Mouse (Mus musculus) limb, embryonic 13.5 days (tissue): ENCODE measurements at regions not wholly inside any gene's neighbourhood (a gene's known extent, or its start where the extent isn't known, plus 50 kb on each side); places are given as distances from the start of the nearest gene placed in this dataset.

ENCODE experiments used
- ATAC-seq: fragments of 200-750 bp; cut with Nextera tagmentation; 2 replicates; pipeline ENCODE4 v1.8.0; 2017; ENCODE audit warnings: low read depth, moderate number of reproducible peaks, moderate TSS enrichment; ENCODE audit not compliant: low FRiP score
- H3K27ac ChIP-seq: fragments of 300-500 bp; sonication (generic); 2 replicates; pipeline ENCODE4 v1.5.1; 2015; ENCODE audit warnings: inconsistent platforms, mild to moderate bottlenecking, moderate library complexity
- H3K27me3 ChIP-seq: fragments of 300-500 bp; sonication (generic); 2 replicates; pipeline ENCODE4 v1.6.1; 2015; ENCODE audit warnings: mild to moderate bottlenecking, inconsistent platforms
- H3K36me3 ChIP-seq: fragments of 300-500 bp; sonication (generic); 2 replicates; pipeline ENCODE4 v1.6.1; 2015; ENCODE audit warnings: inconsistent platforms, mild to moderate bottlenecking, moderate library complexity
- H3K4me1 ChIP-seq: fragments of 300-500 bp; sonication (generic); 2 replicates; pipeline ENCODE4 v1.6.1; 2015; ENCODE audit warnings: inconsistent platforms
- H3K4me2 ChIP-seq: fragments of 300-500 bp; sonication (generic); replicated peaks from 2 replicates; pipeline ENCODE4 v1.6.1; 2015; ENCODE audit warnings: inconsistent platforms, mild to moderate bottlenecking, moderate library complexity
- H3K4me3 ChIP-seq: fragments of 300-500 bp; sonication (generic); 2 replicates; pipeline ENCODE4 v1.5.1; 2015; ENCODE audit warnings: moderate library complexity, mild to moderate bottlenecking, inconsistent platforms
- H3K9ac ChIP-seq: fragments of 300-500 bp; sonication (generic); 2 replicates; pipeline ENCODE4 v1.6.1; 2015; ENCODE audit warnings: mild to moderate bottlenecking, inconsistent platforms
- H3K9me3 ChIP-seq: fragments of 300-500 bp; sonication (generic); 2 replicates; pipeline ENCODE4 v1.6.1; 2016; ENCODE audit warnings: inconsistent platforms
- WGBS: fragments of 180-500 bp; shearing (Covaris S2); methylation state at CpG from one replicate; pipeline ENCODE4 v1.1.7; 2015; 5-methylcytosine and 5-hydroxymethylcytosine counted together

DNA sequence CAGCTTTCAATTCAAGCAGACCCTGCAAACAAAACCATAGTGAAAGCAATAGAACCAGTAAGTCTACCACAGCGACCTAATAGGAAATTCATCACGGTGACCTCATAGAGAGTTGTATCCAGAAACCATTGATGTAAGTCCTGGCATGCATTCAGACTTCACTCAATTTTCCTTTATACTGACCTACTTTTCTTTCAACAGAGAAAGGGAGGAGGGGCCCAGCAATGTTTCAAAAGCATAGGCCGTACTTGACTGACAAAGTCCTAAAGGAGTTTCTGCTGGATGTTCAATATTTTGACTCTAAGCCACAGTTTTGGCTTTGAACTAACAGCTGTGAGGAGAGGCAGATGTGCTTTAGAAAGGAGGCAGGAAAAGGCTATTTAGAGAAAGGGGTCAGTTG is 88.4 kb downstream of the AI593442 start:
- no peaks in the 10 kb centered on the region for H3K27me3 ChIP-seq
- H3K4me2 ChIP-seq, result no peak overlapping the region
- H3K9ac ChIP-seq, result no peak overlapping the region
- no peak overlapping the region for H3K27ac ChIP-seq
- H3K36me3 ChIP-seq, result no peaks in the 10 kb centered on the region
- no peak overlapping the region for H3K4me3 ChIP-seq
- H3K9me3 ChIP-seq, result no peaks in the 10 kb centered on the region
- H3K4me1 ChIP-seq, result no peaks in the 10 kb centered on the region
- no peak; the same call in 1 of the 2 replicates for ATAC-seq
- WGBS, result 69% methylated on average over 3 of the region's 3 CpGs

GRCm38 (mm10) chr9:52574066-52574465 is 105.5 kb downstream of the AI593442 start:
- no peak overlapping the region for H3K4me3 ChIP-seq
- H3K36me3 ChIP-seq, result no peaks in the 10 kb centered on the region
- no peak overlapping the region for H3K27ac ChIP-seq
- WGBS, result 59% methylated on average over 4 of the region's 4 CpGs
- no peak overlapping the region for H3K9ac ChIP-seq
- no peaks in the 10 kb centered on the region for H3K27me3 ChIP-seq
- no peak for ATAC-seq
- 0 out of 2 replicates have a peak, but pooled peaks cover 3% of the 10 kb centered on the region for H3K4me1 ChIP-seq
- no peak overlapping the region for H3K4me2 ChIP-seq
- H3K9me3 ChIP-seq, result no peaks in the 10 kb centered on the region

GRCm38 (mm10) chr9:52551577-52552281 is 127.9 kb downstream of the AI593442 start:
- WGBS, result 41% methylated on average over 2 of the region's 2 CpGs
- Histone ChIP-seq H3K27me3 (no peaks in the 10 kb centered on the region), H3K36me3 (no peaks in the 10 kb centered on the region), H3K9me3 (no peaks in the 10 kb centered on the region), H3K4me2 (no peak overlapping the region), H3K27ac (no peak overlapping the region), H3K9ac (no peak overlapping the region), H3K4me3 (no peak overlapping the region), H3K4me1 (no peaks in the 10 kb centered on the region)
- ATAC-seq, result no peak

DNA sequence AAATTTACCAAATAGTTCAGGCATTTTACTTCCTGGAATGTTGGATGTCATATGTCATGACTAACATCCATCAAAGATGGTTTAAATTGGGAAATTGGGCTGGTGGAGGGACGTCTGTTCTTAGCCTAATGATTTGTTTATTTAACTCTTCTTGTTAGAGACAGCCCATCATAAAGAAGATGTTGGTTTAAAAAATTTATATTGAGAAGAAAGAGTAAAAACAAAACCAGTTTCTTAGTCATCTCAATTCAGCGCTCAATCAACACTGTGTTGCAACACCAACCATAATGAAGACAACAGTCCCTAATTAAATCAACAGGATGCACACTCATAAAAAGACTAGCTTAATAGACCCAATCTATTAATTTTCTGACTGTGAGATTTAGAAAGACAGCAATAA is 133.5 kb downstream of the AI593442 start:
- 55% methylated on average over 2 of the region's 2 CpGs for WGBS
- ATAC-seq, result no peak
- no peak overlapping the region for H3K4me3 ChIP-seq
- H3K9ac ChIP-seq, result no peak overlapping the region
- H3K4me2 ChIP-seq, result no peak overlapping the region
- H3K27me3 ChIP-seq, result no peaks in the 10 kb centered on the region
- H3K27ac ChIP-seq, result no peak overlapping the region
- no peaks in the 10 kb centered on the region for H3K36me3 ChIP-seq
- no peaks in the 10 kb centered on the region for H3K9me3 ChIP-seq
- H3K4me1 ChIP-seq, result no peaks in the 10 kb centered on the region

DNA sequence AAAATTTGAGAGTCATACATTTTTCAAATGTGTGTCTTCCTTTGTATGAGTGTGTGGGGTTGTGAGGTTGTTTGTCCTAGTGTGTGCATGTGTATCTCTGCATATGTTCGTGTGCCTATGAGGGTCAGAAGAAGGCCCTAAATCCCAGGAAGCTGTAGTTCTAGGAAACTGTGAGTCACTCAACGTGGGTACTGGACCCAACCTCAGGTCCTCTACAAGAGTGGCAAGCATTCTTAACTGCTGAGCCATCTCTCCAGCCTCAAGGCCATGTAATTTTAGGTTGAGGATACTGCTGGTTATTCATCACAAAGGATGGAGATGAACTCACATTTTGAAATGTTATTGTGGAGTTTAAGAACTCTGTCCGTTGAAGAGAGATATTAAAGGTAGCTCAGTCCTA is 140.5 kb downstream of the AI593442 start:
- H3K4me2 ChIP-seq, result no peak overlapping the region
- WGBS, result 83% methylated on average over 3 of the region's 3 CpGs
- no peak overlapping the region for H3K4me3 ChIP-seq
- H3K36me3 ChIP-seq, result no peaks in the 10 kb centered on the region
- no peak for ATAC-seq
- no peaks in the 10 kb centered on the region for H3K4me1 ChIP-seq
- no peaks in the 10 kb centered on the region for H3K27me3 ChIP-seq
- H3K27ac ChIP-seq, result no peak overlapping the region
- no peaks in the 10 kb centered on the region for H3K9me3 ChIP-seq
- no peak overlapping the region for H3K9ac ChIP-seq

- WGBS, result 49% methylated on average over 6 of the region's 6 CpGs
- H3K27ac ChIP-seq, result peak overlapping the region; percentile 28; the same call in 1 of the 2 replicates
- no peak overlapping the region for H3K4me2 ChIP-seq
- H3K27me3 ChIP-seq, result no peaks in the 10 kb centered on the region
- H3K4me1 ChIP-seq, result peaks cover 6% of the 10 kb centered on the region; the same call in 1 of the 2 replicates
- no peaks in the 10 kb centered on the region for H3K9me3 ChIP-seq
- H3K36me3 ChIP-seq, result no peaks in the 10 kb centered on the region
- no peak overlapping the region for H3K4me3 ChIP-seq
- no peak; the same call in 1 of the 2 replicates for ATAC-seq
- H3K9ac ChIP-seq, result no peak overlapping the region
Observed at GRCm38 (mm10) chr9:52529444-52529915, 150.1 kb downstream of the AI593442 start.

DNA sequence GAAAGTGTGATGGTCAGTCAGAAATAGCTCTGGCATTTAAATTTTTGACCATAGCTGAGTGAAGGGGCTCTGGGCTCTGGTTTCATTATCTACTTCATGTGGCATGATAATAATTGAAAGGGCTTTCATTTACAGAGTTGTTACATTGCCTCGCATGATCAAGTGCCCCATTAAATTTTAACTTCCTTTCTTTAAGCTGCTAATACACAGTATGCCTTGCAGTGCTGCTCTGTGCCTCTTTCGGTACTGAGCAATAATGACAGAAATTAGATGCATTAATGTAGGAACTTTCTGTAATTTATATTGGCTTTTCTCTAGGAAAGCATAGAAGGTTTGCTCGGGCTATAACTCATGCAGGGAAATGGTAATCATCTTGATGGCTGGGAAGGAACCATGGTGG is 179.1 kb downstream of the AI593442 start:
- peaks cover 3% of the 10 kb centered on the region for H3K4me1 ChIP-seq
- H3K36me3 ChIP-seq, result no peaks in the 10 kb centered on the region
- 0 out of 2 replicates have a peak, but pooled peaks cover 6% of the 10 kb centered on the region for H3K9me3 ChIP-seq
- peaks cover 4% of the 10 kb centered on the region; the same call in 1 of the 2 replicates for H3K27me3 ChIP-seq
- H3K9ac ChIP-seq, result no peak overlapping the region
- WGBS, result 34% methylated on average over 3 of the region's 3 CpGs
- no peak overlapping the region for H3K27ac ChIP-seq
- no peak for ATAC-seq
- H3K4me3 ChIP-seq, result no peak overlapping the region
- no peak overlapping the region for H3K4me2 ChIP-seq

DNA sequence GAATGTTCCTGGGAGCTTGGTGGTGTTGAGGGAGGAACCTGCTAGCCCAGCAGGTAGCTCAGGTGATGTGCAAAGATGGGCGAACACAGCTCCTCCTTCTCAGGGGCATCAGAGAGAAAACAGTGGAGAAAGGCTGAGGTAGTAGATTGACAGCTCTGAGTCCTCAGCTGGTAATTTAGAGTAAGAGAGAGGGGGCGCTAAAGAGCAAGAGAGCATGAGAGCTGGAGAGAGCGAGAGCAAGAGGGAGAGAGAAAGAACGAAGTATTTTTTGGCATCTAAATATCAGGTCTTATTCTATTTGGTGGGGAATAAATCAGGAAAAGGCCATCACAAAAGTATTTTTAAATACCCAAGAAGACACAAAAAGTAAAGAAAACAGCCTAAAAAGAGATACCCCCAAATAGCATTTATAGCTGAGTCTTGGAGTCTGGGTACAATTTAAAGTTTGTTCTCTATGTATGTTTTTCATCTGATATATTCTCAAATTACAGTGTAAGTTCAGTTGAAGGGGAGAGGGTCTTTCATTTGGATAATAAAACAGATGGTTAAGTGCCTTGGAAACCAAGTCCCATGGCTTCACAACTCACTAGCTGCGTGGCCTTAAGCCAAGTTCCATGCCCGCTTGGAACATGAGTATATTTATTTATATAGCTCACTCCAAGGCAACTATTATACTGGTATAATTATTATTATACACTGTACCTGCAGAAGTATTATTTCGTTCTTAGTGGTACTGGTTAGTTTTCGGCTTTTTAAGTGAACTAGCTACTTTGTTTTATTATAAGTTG is 183.9 kb downstream of the AI593442 start:
- 35% methylated on average over 8 of the region's 8 CpGs for WGBS

DNA sequence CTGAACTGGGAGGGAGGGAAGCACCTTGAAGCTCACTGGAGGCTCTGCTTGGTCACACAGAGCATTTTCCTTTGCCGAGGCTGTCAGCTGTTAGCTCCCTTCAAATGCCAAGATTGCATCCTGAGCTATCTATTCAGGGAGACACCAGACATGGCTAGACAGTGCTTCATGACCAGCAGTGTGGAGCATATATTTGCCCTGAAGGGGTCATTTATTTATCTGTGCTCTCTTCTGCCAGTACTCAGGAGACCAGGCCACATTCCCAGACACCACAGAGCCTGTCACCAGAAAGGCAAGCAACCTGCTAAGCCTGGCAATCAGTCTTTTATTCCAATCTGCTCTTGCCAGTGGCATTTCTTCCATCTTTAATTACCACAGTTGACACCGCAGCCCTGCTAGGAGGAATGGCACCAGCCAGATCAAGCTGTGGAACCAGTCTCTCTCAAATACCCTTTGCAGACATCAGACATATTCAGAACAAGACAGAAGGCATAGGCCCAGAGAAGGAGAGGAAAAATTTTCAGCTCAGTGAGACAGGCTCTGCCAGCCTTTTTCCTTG is 186.6 kb downstream of the AI593442 start:
- peaks cover 21% of the 10 kb centered on the region for H3K4me1 ChIP-seq
- no peak overlapping the region for H3K4me3 ChIP-seq
- no peak for ATAC-seq
- H3K9ac ChIP-seq, result no peak overlapping the region
- H3K27me3 ChIP-seq, result peaks cover 4% of the 10 kb centered on the region; the same call in 1 of the 2 replicates
- H3K4me2 ChIP-seq, result no peak overlapping the region
- no peaks in the 10 kb centered on the region for H3K36me3 ChIP-seq
- no peaks in the 10 kb centered on the region for H3K9me3 ChIP-seq
- no peak overlapping the region for H3K27ac ChIP-seq
- 23% methylated on average over 2 of the region's 2 CpGs for WGBS

More for the DNA sequence above, 183.9 kb downstream of the AI593442 start:
- no peaks in the 10 kb centered on the region for H3K9me3 ChIP-seq
- H3K4me1 ChIP-seq, result peaks cover 21% of the 10 kb centered on the region
- no peak overlapping the region for H3K27ac ChIP-seq
- H3K9ac ChIP-seq, result no peak overlapping the region
- no peak overlapping the region for H3K4me3 ChIP-seq
- no peak overlapping the region for H3K4me2 ChIP-seq
- ATAC-seq, result peak; percentile 36; the same call in 1 of the 2 replicates
- peaks cover 4% of the 10 kb centered on the region; the same call in 1 of the 2 replicates for H3K27me3 ChIP-seq
- H3K36me3 ChIP-seq, result no peaks in the 10 kb centered on the region

DNA sequence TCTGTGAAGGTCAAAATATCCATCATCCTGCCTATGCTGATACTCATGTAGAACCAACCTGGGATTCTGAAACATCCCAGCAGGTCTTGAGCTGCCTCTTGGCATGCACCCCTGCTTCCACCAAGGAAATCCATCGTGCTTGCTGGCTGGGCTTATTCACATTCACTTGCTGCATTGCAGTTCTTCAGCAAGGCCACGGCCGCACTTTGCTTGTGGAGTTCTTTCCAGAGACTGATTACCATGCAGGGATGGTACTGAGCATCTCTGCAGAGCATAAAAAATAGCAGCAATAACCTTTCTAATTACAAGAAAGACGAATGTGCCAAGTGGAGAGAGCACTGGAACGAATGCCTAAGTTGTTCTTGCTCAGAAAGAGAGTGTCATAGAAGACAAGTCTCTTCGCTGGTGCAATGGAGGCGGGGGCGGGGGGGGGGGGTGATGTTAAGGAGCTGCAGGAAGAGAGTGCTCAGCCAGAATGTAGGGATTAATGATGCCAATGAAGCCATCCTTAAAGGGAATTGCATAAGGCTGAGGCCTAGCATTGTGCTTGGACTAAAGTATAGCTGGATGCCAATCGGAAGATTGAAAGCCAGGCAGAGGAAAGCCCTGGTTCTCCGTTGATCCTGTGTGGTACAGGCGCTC is 205.9 kb downstream of the AI593442 start:
- Histone ChIP-seq H3K27me3 (no peaks in the 10 kb centered on the region), H3K36me3 (no peaks in the 10 kb centered on the region), H3K9me3 (no peaks in the 10 kb centered on the region), H3K4me1 (peaks cover 5% of the 10 kb centered on the region; the same call in 1 of the 2 replicates), H3K9ac (no peak overlapping the region), H3K4me2 (no peak overlapping the region), H3K4me3 (no peak overlapping the region), H3K27ac (no peak overlapping the region)
- WGBS, result 86% methylated on average over 11 of the region's 11 CpGs
- ATAC-seq, result no peak

DNA sequence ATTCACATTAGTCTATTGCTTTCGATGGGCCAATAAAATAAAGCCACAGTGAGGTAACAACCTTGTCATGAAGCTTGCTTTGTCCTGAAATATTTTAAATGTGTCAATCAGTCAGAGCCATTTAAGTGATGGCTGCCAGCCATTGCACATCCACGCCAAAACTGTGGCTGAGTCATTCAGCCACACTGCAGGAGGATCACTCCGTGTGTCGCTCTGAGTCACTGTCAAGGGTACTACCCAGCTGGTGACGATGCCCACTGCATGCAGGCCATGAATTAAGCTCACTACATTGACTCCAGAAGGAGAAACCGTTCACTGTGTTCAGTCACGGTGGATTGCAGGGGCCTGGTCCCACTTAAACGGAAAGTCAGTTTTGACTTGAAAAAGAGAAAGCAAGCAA is 206.7 kb downstream of the AI593442 start:
- WGBS, result 66% methylated on average over 8 of the region's 8 CpGs
- no peaks in the 10 kb centered on the region for H3K27me3 ChIP-seq
- peaks cover 5% of the 10 kb centered on the region; the same call in 1 of the 2 replicates for H3K4me1 ChIP-seq
- H3K36me3 ChIP-seq, result no peaks in the 10 kb centered on the region
- no peak overlapping the region for H3K4me3 ChIP-seq
- no peak overlapping the region for H3K27ac ChIP-seq
- H3K9me3 ChIP-seq, result no peaks in the 10 kb centered on the region
- no peak overlapping the region for H3K4me2 ChIP-seq
- no peak overlapping the region for H3K9ac ChIP-seq
- ATAC-seq, result no peak
